Mouse (Mus musculus) common myeloid progenitor, adult 5-6 weeks (primary cell): Measurements from ENCODE around the gene Trak1. TPM values are rescaled to one million over a fixed set of nuclear protein-coding genes. Genes with fewer than 3 reads are reported as not detected.
A peak's percentile ranks its signal among the peaks of the same experiment; 100 is the strongest.

Source experiments
- ATAC-seq: replicated peaks from 2 replicates; pipeline ENCODE4 v1.8.0; 2016; ENCODE audit warnings: low read depth, mild to moderate bottlenecking, moderate TSS enrichment, inconsistent platforms; ENCODE audit not compliant: poor library complexity, severe bottlenecking
- total RNA-seq: library from RNA; stranded (forward); fragments of 200-1000, 187-1606 nt; gene quantifications from 2 replicates; pipeline ENCODE4 v1.2.3, GENCODE M21; 2017

Trak1 gene
- total RNA-seq, 1 experiment from 2014 or later = 32.3 TPM

GRCm38 (mm10) chr9:121342510-121343110 lies 45.3 kb downstream of the Trak1 start:
- no peak for ATAC-seq

- ATAC-seq = no peak
These were observed 46.0 kb downstream of the Trak1 start for GRCm38 (mm10) chr9:121343122-121343876.

DNA sequence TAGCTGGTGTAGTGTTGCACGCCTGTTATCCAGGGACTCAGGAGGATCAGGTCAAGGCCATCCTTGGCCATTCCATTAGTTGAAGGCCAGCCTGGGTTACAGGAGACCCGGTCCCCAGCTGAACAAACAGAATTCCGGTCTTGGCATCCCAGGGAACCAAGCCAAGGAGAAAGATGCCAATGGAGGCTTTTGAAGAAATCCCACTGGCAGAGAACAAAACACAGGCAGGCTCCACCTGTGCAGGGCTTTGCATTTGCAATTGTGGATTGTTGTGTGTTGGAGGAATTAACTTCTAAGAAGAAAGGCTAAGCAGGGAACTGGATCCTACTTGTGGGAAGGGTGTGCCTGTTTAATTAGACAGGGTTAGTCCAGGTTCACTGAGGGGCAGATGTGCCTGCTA lies 47.0 kb downstream of the Trak1 start:
- ATAC-seq = no peak

DNA sequence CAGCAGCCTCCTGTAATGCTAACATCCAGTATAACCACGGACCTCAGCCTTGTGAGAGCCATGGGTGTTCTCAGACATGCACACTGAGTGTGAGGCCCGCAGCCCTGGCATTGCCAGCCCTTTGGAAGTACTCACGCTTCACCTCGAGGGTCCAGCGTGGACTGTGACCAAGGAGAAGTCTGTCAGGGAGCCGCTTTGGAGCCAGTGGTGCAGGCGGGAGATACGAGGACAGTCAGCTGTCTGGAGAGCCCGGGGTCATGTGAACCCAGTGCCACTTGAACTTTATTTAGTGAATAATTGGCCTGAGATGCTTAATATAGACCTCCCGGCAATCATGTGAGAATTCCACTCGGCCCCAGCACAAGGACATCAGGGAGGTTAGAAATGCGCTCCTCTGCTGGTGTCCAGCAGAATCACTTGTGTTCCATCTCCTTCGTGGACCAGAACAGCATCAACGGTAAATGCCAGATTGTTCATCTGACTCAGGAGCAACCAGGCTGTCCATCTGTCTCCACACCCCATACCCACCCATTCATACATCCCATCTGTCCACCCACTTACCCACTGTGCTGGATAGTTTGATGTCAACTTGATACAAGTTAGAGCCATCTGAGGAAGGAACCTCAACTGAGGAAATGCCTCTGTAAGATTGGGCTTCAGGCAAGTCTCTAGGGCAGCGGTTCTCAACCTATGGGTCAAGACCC lies 48.3 kb downstream of the Trak1 start:
- no peak for ATAC-seq

- no peak; the same call in 1 of the 2 replicates for ATAC-seq
These were observed 49.3 kb downstream of the Trak1 start for GRCm38 (mm10) chr9:121346635-121347034.

GRCm38 (mm10) chr9:121347981-121348380 lies 50.7 kb downstream of the Trak1 start:
- no peak for ATAC-seq

GRCm38 (mm10) chr9:121348476-121348875 lies 51.2 kb downstream of the Trak1 start:
- no peak for ATAC-seq

DNA sequence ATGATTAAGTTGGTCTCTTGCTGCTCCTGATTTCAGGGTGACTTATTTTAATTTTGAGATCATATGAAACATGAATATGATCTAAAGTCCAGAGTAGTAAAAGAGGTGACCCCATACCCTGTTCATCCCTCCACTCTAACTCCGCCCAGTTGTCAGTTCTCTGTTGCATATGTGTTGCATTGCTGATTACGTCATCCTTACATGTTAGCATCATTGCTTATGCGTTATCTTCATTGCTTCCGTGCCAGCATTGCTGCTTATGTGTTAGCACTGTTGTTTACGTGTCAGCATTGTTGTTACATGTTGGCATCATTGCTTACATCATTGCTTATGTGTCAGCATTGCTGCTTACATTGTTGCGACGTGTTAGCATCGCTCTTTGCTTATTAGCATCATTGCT lies 51.8 kb downstream of the Trak1 start:
- ATAC-seq = no peak

GRCm38 (mm10) chr9:121350601-121351000 lies 53.3 kb downstream of the Trak1 start:
- no peak for ATAC-seq

DNA sequence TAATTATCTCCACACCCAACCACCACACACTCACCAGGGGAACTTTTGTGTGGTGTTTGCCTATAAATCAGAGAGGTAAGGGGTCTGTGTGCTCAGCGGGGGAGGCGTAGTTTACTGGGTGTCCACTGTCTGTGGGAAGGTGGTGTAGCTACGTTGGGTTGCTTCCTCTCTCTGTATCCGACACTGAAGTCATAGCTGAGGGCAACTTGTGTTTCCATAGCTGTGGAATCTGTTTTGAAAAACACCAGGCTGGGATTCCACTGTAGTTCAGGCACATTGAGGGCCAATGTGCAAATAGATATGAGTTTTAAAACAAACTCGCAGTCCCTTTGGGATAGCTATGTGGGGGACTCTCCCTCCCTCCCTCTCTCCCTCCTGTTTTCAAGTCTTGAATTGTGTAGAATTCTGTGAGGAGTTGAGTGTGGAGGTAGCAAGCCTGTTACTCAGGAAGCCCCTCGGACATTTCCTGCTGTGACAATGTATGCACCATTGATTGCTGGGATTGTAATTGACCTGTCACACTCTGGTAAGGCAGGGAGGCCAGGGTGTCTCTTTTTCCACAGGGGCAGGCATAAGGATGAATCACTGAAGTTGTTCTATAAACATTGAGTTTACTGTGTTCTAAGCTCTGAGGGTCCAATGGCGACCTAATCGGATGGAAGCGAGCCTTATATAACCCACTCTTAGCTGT lies 54.2 kb downstream of the Trak1 start:
- no peak for ATAC-seq

DNA sequence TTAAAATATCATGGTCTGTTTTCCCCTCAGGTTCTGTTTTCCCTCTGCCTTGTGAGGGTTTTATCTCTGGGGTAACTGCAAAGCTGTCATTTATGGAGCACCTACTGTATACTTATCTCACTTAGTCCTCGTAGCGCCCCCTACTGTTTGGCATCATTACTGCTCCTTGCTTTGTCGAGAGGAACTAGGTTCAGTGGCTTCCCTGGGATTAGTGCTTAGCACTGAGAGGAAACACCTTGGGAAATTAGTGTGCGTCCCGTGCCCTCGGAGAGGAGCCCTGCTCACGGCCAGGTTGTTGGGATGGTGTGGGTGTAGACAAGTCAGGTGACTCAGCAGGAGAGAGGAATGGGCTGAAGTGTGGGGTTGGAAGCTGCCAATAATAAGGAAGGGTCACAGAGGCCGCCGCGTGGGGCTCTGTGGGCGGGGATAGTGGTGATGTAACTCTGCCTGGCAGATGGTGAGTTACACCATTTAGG lies 54.9 kb downstream of the Trak1 start:
- ATAC-seq = peak; percentile 64

GRCm38 (mm10) chr9:121352726-121353125 lies 55.4 kb downstream of the Trak1 start:
- ATAC-seq = no peak

DNA sequence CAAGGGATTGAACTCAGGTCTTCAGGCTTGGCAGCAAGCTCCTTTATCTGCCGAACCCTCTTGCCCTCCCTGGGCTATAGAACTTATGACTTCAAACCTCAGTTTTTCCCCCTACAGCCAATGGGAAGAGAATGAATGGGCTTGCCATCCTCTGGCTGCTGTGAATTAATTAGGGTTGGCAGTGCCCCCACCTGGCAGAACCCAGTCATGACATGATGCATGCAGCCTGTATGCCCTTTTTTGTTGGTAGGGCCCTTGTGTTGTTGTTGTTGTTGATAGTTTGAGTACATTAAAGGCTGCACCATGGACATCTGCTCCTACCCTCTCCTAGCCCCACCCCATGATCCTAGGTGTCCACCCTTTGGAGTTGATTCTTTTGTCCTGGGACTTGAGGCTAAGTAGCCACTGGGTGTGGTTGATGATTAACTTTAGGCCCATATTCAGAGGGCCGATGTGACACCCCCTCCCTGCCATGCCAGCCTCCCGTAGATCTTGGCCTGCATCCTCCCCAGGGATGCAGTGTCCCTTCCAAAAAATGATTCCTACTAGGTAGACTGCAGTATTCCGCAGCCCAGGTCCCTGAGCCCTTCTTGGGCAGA lies 57.6 kb downstream of the Trak1 start:
- ATAC-seq = peak; percentile 43; the same call in 1 of the 2 replicates

GRCm38 (mm10) chr9:121355431-121356141 lies 58.3 kb downstream of the Trak1 start:
- no peak for ATAC-seq

- ATAC-seq = no peak
These were observed 59.8 kb downstream of the Trak1 start for GRCm38 (mm10) chr9:121357102-121357501.

GRCm38 (mm10) chr9:121357582-121358275 lies 60.4 kb downstream of the Trak1 start:
- ATAC-seq = no peak

- ATAC-seq = no peak
These were observed 61.1 kb downstream of the Trak1 start for GRCm38 (mm10) chr9:121358418-121358817.

DNA sequence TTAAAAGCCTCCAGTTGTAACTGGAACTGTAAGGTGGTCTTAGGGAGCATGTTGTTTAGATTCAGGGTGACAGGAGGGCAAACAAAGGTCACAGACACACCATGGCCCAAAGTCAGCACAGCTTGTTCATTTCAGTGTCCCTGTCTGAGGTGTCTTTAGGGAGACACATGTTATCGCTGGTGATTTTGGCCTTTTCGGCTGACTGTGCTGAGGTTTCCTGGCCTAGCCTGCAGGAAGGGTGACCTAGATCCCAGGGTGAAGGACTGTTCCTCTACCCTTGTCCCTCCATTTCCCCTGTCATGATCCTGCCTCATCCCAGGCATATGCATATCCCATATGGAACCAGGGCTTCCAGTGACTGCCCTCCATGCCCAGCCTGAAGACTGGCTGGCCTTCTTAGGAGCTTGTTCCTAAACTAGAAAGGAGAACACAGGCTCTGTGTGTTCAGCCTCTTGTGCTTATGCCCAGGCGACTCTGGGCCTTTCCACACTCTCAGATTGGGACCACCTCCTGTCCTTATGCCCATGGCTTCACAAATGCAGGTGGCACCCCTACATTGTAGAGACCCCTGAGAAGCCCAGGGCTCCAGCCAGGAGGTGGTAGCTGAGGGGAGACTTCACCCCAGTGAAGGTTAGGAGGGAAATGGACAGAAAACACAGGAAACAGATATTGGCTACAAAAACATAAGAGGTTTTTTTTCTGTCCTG lies 62.1 kb downstream of the Trak1 start:
- no peak for ATAC-seq
